Mouse (Mus musculus): ENCODE data around the gene Tmcc3. TPM values are rescaled to one million over a fixed set of nuclear protein-coding genes. Genes with fewer than 3 reads are reported as not detected.
A peak's percentile ranks its signal among the peaks of the same experiment; 100 is the strongest.
"Not testable (repeated sequence)": the region's sequence is repeated elsewhere in the genome, so short reads cannot be mapped to it uniquely, and the experiment has no call there.

Gene Tmcc3
- polyA plus RNA-seq, 1 experiment from 2014 or later: 2.3 TPM

- no peaks in the 10 kb centered on the region for H3K9me3 ChIP-seq
- H3K27ac ChIP-seq: peak overlapping the region; percentile 2; the same call in 1 of the 2 replicates
- no peak overlapping the region for H3K4me3 ChIP-seq
- DNase-seq (ENCODE audit: extremely low spot score, low spot score): no peak
- 35% methylated on average over 10 of the region's 10 CpGs for WGBS
- peaks cover 52% of the 10 kb centered on the region for H3K4me1 ChIP-seq
- no peaks in the 10 kb centered on the region for H3K36me3 ChIP-seq (replicated peaks)
- H3K27me3 ChIP-seq (ENCODE audit: poor library complexity, severe bottlenecking): peaks cover 49% of the 10 kb centered on the region
These were observed 210.0 kb downstream of the Tmcc3 start for GRCm38 (mm10) chr10:94521776-94522175.

GRCm38 (mm10) chr10:94523297-94523696 is 211.5 kb downstream of the Tmcc3 start:
- peaks cover 33% of the 10 kb centered on the region for H3K27me3 ChIP-seq (ENCODE audit: poor library complexity, severe bottlenecking)
- no peaks in the 10 kb centered on the region for H3K9me3 ChIP-seq
- H3K36me3 ChIP-seq (replicated peaks): no peaks in the 10 kb centered on the region
- 92% methylated on average over 8 of the region's 8 CpGs for WGBS
- DNase-seq (ENCODE audit: extremely low spot score, low spot score): no peak
- 0 out of 2 replicates have a peak overlapping the region, but pooled peaks have one; percentile 26 for H3K27ac ChIP-seq
- H3K4me1 ChIP-seq: peaks cover 45% of the 10 kb centered on the region
- H3K4me3 ChIP-seq: no peak overlapping the region

DNA sequence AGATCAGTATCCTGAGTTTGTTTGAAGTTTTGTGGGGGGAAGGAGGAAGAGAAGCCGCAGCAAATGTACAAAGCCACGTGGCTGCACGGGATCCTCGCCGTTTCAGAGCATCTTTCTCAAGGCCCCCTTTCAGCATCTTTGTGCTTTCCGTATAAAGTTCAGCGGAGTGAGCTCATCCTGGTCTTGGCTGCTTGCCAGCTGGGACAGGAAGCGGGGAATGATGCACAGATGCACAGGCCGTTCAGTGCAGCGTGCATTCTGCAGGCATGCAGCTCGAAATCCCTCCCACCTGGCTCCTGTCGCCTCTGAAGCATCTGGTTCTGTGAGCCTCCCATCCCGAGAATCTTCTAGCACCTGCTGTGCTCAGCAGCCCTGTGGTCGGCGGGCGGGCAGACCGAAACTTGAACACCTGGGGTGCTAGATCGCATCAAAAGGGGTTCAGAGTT is 212.0 kb downstream of the Tmcc3 start:
- H3K27ac ChIP-seq: peak overlapping the region; percentile 26; the same call in 1 of the 2 replicates
- H3K9me3 ChIP-seq: no peaks in the 10 kb centered on the region
- DNase-seq (ENCODE audit: extremely low spot score, low spot score): no peak

GRCm38 (mm10) chr10:94524966-94525365 is 213.2 kb downstream of the Tmcc3 start:
- Histone ChIP-seq H3K27ac (no peak overlapping the region), H3K36me3 (replicated peaks) (no peaks in the 10 kb centered on the region), H3K4me3 (no peak overlapping the region), H3K4me1 (peaks cover 43% of the 10 kb centered on the region), H3K9me3 (no peaks in the 10 kb centered on the region), H3K27me3 (ENCODE audit: poor library complexity, severe bottlenecking) (peaks cover 18% of the 10 kb centered on the region)
- 72% methylated on average over 6 of the region's 6 CpGs for WGBS
- no peak for DNase-seq (ENCODE audit: extremely low spot score, low spot score)

More for the DNA sequence above, 212.0 kb downstream of the Tmcc3 start:
- Histone ChIP-seq H3K4me3 (no peak overlapping the region; the same call in 1 of the 2 replicates), H3K36me3 (replicated peaks) (no peaks in the 10 kb centered on the region), H3K4me1 (peaks cover 45% of the 10 kb centered on the region), H3K27me3 (ENCODE audit: poor library complexity, severe bottlenecking) (peaks cover 29% of the 10 kb centered on the region)
- WGBS: 25% methylated on average over 18 of the region's 18 CpGs

DNA sequence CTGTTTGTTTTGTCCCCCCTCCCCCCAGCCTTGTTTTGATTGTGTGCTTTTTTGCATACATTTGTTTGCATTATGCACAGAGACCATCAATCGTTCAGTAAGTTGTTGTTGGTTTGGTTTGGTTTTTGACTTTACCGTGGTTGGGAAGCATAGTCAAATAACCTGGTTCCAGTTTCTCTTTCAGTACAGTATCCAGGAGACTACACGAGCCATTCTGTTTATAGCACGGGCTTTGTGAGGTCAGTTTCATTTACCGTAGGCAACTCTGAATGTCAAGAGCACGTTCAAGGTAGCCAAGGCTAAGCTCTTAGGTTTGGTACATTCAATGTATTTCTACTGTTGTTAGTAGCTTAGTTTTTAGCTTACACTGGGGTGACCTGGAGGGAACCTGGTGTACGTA is 214.0 kb downstream of the Tmcc3 start:
- no peak for DNase-seq (ENCODE audit: extremely low spot score, low spot score)
- Histone ChIP-seq H3K36me3 (replicated peaks) (no peaks in the 10 kb centered on the region), H3K4me1 (peaks cover 35% of the 10 kb centered on the region), H3K4me3 (no peak overlapping the region), H3K27ac (no peak overlapping the region), H3K9me3 (no peaks in the 10 kb centered on the region), H3K27me3 (ENCODE audit: poor library complexity, severe bottlenecking) (peaks cover 16% of the 10 kb centered on the region)
- WGBS: 93% methylated on average over 7 of the region's 7 CpGs

DNA sequence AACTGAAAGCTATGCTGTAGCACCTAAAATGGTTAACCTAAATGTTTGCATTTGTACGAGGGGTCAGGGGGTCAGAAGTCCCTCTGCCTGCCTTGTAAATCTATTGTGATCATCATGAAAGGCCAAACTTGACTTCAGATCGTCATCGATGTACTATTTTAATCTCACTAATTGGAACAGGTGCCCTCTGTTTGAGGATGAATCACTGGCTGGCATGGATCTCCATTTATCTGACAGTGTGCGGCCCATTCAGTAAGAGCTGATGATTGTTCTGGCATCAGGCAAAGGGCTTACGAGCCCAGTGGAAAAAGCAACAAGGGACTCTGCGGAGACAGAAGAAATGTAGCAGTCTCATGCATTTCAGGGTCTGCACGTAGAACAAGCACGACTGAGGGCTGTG is 215.1 kb downstream of the Tmcc3 start:
- Histone ChIP-seq H3K27ac (no peak overlapping the region), H3K27me3 (ENCODE audit: poor library complexity, severe bottlenecking) (peaks cover 13% of the 10 kb centered on the region), H3K9me3 (no peaks in the 10 kb centered on the region), H3K4me1 (peaks cover 34% of the 10 kb centered on the region), H3K36me3 (replicated peaks) (no peaks in the 10 kb centered on the region), H3K4me3 (no peak overlapping the region)
- WGBS: 85% methylated on average over 8 of the region's 8 CpGs
- no peak for DNase-seq (ENCODE audit: extremely low spot score, low spot score)

- Histone ChIP-seq H3K27me3 (ENCODE audit: poor library complexity, severe bottlenecking) (peaks cover 13% of the 10 kb centered on the region), H3K9me3 (no peaks in the 10 kb centered on the region), H3K4me1 (peaks cover 32% of the 10 kb centered on the region), H3K36me3 (replicated peaks) (no peaks in the 10 kb centered on the region), H3K27ac (no peak overlapping the region), H3K4me3 (no peak overlapping the region)
- 92% methylated on average over 6 of the region's 6 CpGs for WGBS
- DNase-seq (ENCODE audit: extremely low spot score, low spot score): no peak
These were observed 215.5 kb downstream of the Tmcc3 start for GRCm38 (mm10) chr10:94527248-94527647.

DNA sequence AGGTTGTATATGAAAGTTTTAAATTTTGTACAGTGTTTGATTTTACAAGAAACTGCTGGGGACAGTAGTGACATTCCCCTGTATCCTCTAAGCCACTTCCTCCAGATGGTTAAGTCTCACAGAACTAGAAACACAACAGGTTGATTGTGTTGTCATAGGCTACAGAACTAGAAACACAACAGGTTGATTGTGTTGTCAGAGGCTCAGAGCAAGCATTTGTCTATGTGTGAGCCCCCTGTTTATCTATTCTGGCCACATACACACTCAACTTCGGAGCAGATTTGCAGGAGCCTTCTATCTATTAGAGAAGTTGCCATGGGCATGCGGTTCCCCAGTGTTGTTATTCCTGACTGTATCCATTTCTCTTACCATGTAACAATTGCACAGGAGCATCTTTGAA is 218.3 kb downstream of the Tmcc3 start:
- Histone ChIP-seq H3K4me3 (no peak overlapping the region), H3K36me3 (replicated peaks) (no peaks in the 10 kb centered on the region), H3K27ac (no peak overlapping the region), H3K9me3 (no peaks in the 10 kb centered on the region), H3K4me1 (peaks cover 11% of the 10 kb centered on the region), H3K27me3 (ENCODE audit: poor library complexity, severe bottlenecking) (no peaks in the 10 kb centered on the region)
- no peak for DNase-seq (ENCODE audit: extremely low spot score, low spot score)
- WGBS: 80% methylated on average over 2 of the region's 2 CpGs

DNA sequence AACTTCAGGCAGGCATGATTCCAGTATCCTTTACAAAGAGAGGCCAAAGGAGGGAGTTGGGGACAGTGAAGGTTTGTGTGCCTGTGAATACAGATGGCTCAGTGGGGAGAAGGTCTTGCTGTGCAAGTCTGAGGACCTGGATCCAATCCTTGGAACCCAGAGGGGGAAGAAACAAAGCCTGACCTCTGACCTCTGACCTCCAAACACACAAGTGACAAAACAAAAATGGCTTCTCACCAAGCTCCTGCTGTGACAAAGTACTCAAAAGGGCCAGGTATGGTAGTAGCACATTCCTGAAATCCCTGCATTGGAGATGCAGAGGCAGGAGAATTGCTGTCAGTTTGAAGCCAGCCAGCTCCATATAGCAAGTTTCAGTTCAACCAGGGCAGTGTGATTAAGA is 219.7 kb downstream of the Tmcc3 start:
- Histone ChIP-seq H3K9me3 (no peaks in the 10 kb centered on the region), H3K4me3 (no peak overlapping the region), H3K27ac (no peak overlapping the region), H3K27me3 (ENCODE audit: poor library complexity, severe bottlenecking) (no peaks in the 10 kb centered on the region), H3K4me1 (peaks cover 11% of the 10 kb centered on the region), H3K36me3 (replicated peaks) (no peaks in the 10 kb centered on the region)
- DNase-seq (ENCODE audit: extremely low spot score, low spot score): no peak

GRCm38 (mm10) chr10:94533081-94533724 is 221.5 kb downstream of the Tmcc3 start:
- H3K4me1 ChIP-seq: peaks cover 11% of the 10 kb centered on the region
- H3K9me3 ChIP-seq: 0 out of 2 replicates have a peak, but pooled peaks cover 3% of the 10 kb centered on the region
- H3K27ac ChIP-seq: no peak overlapping the region
- no peak overlapping the region for H3K4me3 ChIP-seq
- no peaks in the 10 kb centered on the region for H3K27me3 ChIP-seq (ENCODE audit: poor library complexity, severe bottlenecking)
- no peaks in the 10 kb centered on the region for H3K36me3 ChIP-seq (replicated peaks)
- DNase-seq (ENCODE audit: extremely low spot score, low spot score): no peak
- 81% methylated on average over 6 of the region's 6 CpGs for WGBS

DNA sequence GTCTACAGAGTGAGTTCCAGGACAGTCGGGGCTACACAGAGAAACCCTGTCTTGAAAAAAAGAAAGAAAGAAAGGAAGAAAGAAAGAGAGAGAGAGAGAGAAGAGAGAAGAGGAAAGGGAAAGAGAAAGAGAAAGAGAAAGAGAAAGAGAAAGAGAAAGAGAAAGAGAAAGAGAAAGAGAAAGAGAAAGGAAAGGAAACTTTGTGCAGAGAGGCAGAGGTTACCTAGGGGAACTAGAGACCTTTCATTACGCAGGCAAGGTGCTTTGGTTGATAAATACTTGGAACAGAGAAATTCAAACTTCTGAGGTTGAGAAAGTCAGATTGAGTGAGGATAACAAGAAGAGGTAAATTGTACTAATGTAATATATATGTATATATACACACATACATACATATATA is 226.9 kb downstream of the Tmcc3 start:
- DNase-seq (ENCODE audit: extremely low spot score, low spot score); H3K27me3 ChIP-seq (ENCODE audit: poor library complexity, severe bottlenecking); H3K4me3 ChIP-seq; H3K27ac ChIP-seq; H3K36me3 ChIP-seq (replicated peaks); H3K4me1 ChIP-seq: not testable (repeated sequence)
- WGBS: 97% methylated on average over 2 of the region's 2 CpGs
- H3K9me3 ChIP-seq: peaks cover 11% of the 10 kb centered on the region

- Histone ChIP-seq H3K9me3 (peaks cover 11% of the 10 kb centered on the region), H3K27ac (no peak overlapping the region), H3K36me3 (replicated peaks) (no peaks in the 10 kb centered on the region), H3K4me3 (no peak overlapping the region), H3K4me1 (peaks cover 16% of the 10 kb centered on the region), H3K27me3 (ENCODE audit: poor library complexity, severe bottlenecking) (no peaks in the 10 kb centered on the region)
- DNase-seq (ENCODE audit: extremely low spot score, low spot score): no peak
- WGBS: 90% methylated on average over 4 of the region's 4 CpGs
These were observed 228.5 kb downstream of the Tmcc3 start for GRCm38 (mm10) chr10:94540241-94540640.

- 77% methylated on average over 8 of the region's 8 CpGs for WGBS
- no peak for DNase-seq (ENCODE audit: extremely low spot score, low spot score)
- no peak overlapping the region for H3K4me3 ChIP-seq
- peaks cover 31% of the 10 kb centered on the region for H3K4me1 ChIP-seq
- no peaks in the 10 kb centered on the region for H3K36me3 ChIP-seq (replicated peaks)
- H3K27me3 ChIP-seq (ENCODE audit: poor library complexity, severe bottlenecking): no peaks in the 10 kb centered on the region
- peaks cover 8% of the 10 kb centered on the region for H3K9me3 ChIP-seq
- H3K27ac ChIP-seq: no peak overlapping the region
These were observed 232.2 kb downstream of the Tmcc3 start for GRCm38 (mm10) chr10:94543956-94544355.
